ENCODE assay signal across 25 mouse cellular contexts in the genomic region with DNA sequence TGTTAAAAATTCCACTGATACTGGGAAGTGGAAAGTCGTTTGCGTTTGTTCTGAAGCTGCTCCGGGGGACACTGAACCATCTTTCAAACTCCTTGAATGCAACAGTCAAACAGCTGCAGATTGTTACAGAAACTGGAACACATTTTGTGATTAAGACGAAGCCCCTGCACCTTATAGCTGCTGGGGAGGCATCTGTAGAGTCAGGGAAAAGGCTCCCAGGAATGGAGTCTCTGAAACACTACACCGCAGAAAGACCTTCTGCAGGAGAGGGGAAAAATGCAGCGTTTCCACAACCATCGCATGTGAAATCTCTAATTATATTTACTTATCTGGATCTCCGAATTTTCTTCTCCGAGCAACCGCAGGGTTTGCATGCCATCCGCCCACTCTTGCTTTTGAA. TPM values are rescaled to one million over a fixed set of nuclear protein-coding genes. Genes with fewer than 3 reads are reported as not detected.
DNase-seq lines count a peak whose midpoint lies in the region; ATAC-seq lines count a peak whose summit lies in the region.
"Had no signal": no experiment of that assay in that cellular context is flagged by ENCODE, and none has a peak within 500 bp of the region (broad histone marks: within the 10 kb centered on the region; RNA-seq: fewer than 3 reads in every experiment).

No protein-coding gene starts in this region.

- peaks cover 16% of the 10 kb centered on the region for H3K4me1 ChIP-seq in limb, embryonic 12.5 days (replicated peaks)
- H3K4me1 ChIP-seq in limb, embryonic 10.5 days = peaks cover 7% of the 10 kb centered on the region
- no peaks in the 10 kb centered on the region for H3K4me1 ChIP-seq in embryonic facial prominence, embryonic 11.5 days (ENCODE audit: control insufficient read depth, insufficient read depth, low read length)
- H3K4me1 ChIP-seq in embryonic facial prominence, embryonic 14.5 days (ENCODE audit: control insufficient read depth, insufficient read depth, low read length) = peaks cover 18% of the 10 kb centered on the region

- H3K4me2 ChIP-seq in limb, embryonic 12.5 days = peak overlapping the region; percentile 2; the same call in 1 of the 2 replicates
- no peak overlapping the region for H3K4me2 ChIP-seq in embryonic facial prominence, embryonic 11.5 days (ENCODE audit: low read depth, low read length)
- peak overlapping the region; percentile 42 for H3K4me2 ChIP-seq in embryonic facial prominence, embryonic 14.5 days (ENCODE audit: low read depth, low read length)
- H3K4me2 ChIP-seq: heart, embryonic 13.5 days; hindbrain, embryonic 14.5 days; lung, embryonic 15.5 days had no signal

- no peaks in the 10 kb centered on the region for H3K9me3 ChIP-seq in limb, embryonic 12.5 days
- no peaks in the 10 kb centered on the region for H3K9me3 ChIP-seq in limb, embryonic 10.5 days (replicated peaks)
- H3K9me3 ChIP-seq in embryonic facial prominence, embryonic 11.5 days (replicated peaks; ENCODE audit: control insufficient read depth, low read length) = no peaks in the 10 kb centered on the region
- no peaks in the 10 kb centered on the region for H3K9me3 ChIP-seq in embryonic facial prominence, embryonic 14.5 days (ENCODE audit: control insufficient read depth, low read length)
- H3K9me3 ChIP-seq: heart, embryonic 13.5 days; lung, embryonic 15.5 days; midbrain, embryonic 10.5 days had no signal

- no peak for ATAC-seq in limb, embryonic 12.5 days (ENCODE audit: insufficient number of reproducible peaks, insufficient read depth, low FRiP score, low TSS enrichment, low read depth)
- ATAC-seq in embryonic facial prominence, embryonic 11.5 days (replicated peaks; ENCODE audit: insufficient number of reproducible peaks, low FRiP score, low TSS enrichment, low read depth) = no peak
- no peak for ATAC-seq in embryonic facial prominence, embryonic 14.5 days (ENCODE audit: low read depth)
- ATAC-seq: activated CD4-positive, CD25-positive, alpha-beta regulatory T cell, adult 4 months; forebrain, embryonic 14.5 days; midbrain, embryonic 16.5 days had no signal

- H3K27me3 ChIP-seq in limb, embryonic 12.5 days = no peaks in the 10 kb centered on the region
- H3K27me3 ChIP-seq in limb, embryonic 10.5 days (ENCODE audit: low read depth, poor library complexity, severe bottlenecking) = no peaks in the 10 kb centered on the region
- H3K27me3 ChIP-seq in embryonic facial prominence, embryonic 11.5 days (ENCODE audit: control insufficient read depth, insufficient read depth, low read length) = no peaks in the 10 kb centered on the region
- no peaks in the 10 kb centered on the region for H3K27me3 ChIP-seq in embryonic facial prominence, embryonic 14.5 days (replicated peaks; ENCODE audit: control insufficient read depth, insufficient read depth, low read length)
- H3K27me3 ChIP-seq: lung, embryonic 15.5 days had no signal

- no peak for DNase-seq in limb, embryonic 10.5 days (ENCODE audit: low spot score)
- DNase-seq in embryonic facial prominence, embryonic 11.5 days (ENCODE audit: low spot score) = peak; percentile 58
- peak; percentile 61 for DNase-seq in embryonic facial prominence, embryonic 14.5 days (ENCODE audit: low spot score)
- DNase-seq in frontal cortex, postnatal 36 days (ENCODE audit: low spot score in 2 of 2) = no peak
- DNase-seq in cerebellum, postnatal 25 days = no peak
- DNase-seq: adrenal gland, adult 2 months; adrenal gland, postnatal 36 days; cerebellum, adult 2 months; cerebellum, postnatal 14 days; gastrocnemius, postnatal 36 days; heart, adult 18-20 months; heart, postnatal 10 days; kidney, adult 18-20 months; kidney, postnatal 25 days; liver; spleen, adult 18-20 months had no signal

- whole genome bisulfite sequencing in limb, embryonic 12.5 days = 43% methylated on average over 11 of the region's 11 CpGs
- WGBS in limb, embryonic 10.5 days = 57% methylated on average over 11 of the region's 11 CpGs
- 30% methylated on average over 11 of the region's 11 CpGs for WGBS in embryonic facial prominence, embryonic 11.5 days
- 15% methylated on average over 11 of the region's 11 CpGs for WGBS in embryonic facial prominence, embryonic 14.5 days

- H3K9ac ChIP-seq in limb, embryonic 12.5 days (replicated peaks) = no peak overlapping the region
- no peak overlapping the region for H3K9ac ChIP-seq in embryonic facial prominence, embryonic 11.5 days (replicated peaks; ENCODE audit: low read length)
- H3K9ac ChIP-seq in embryonic facial prominence, embryonic 14.5 days (ENCODE audit: low read depth, low read length) = no peak overlapping the region; the same call in 1 of the 2 replicates
- H3K9ac ChIP-seq: heart, embryonic 13.5 days; hindbrain, embryonic 14.5 days; liver, embryonic 14.5 days; lung, embryonic 15.5 days had no signal

- no peaks in the 10 kb centered on the region for H3K36me3 ChIP-seq in limb, embryonic 12.5 days
- H3K36me3 ChIP-seq in limb, embryonic 10.5 days = no peaks in the 10 kb centered on the region
- H3K36me3 ChIP-seq in embryonic facial prominence, embryonic 11.5 days (replicated peaks; ENCODE audit: control insufficient read depth, insufficient read depth, low read depth, low read length) = no peaks in the 10 kb centered on the region
- H3K36me3 ChIP-seq in embryonic facial prominence, embryonic 14.5 days (ENCODE audit: control insufficient read depth, insufficient read depth, low read length) = no peaks in the 10 kb centered on the region
- H3K36me3 ChIP-seq: heart, embryonic 13.5 days; lung, embryonic 15.5 days; midbrain, embryonic 10.5 days had no signal

- 0 out of 2 replicates have a peak overlapping the region, but pooled peaks have one; percentile 2 for H3K27ac ChIP-seq in limb, embryonic 12.5 days
- no peak overlapping the region for H3K27ac ChIP-seq in limb, embryonic 10.5 days
- H3K27ac ChIP-seq in embryonic facial prominence, embryonic 11.5 days (replicated peaks; ENCODE audit: low read depth, low read length) = no peak overlapping the region
- H3K27ac ChIP-seq in embryonic facial prominence, embryonic 14.5 days (replicated peaks; ENCODE audit: low read depth, low read length) = 0 out of 2 replicates have a peak overlapping the region, but pooled peaks have one; percentile 45
- H3K27ac ChIP-seq: heart, embryonic 13.5 days; hindbrain, embryonic 14.5 days; liver, embryonic 14.5 days; lung, embryonic 15.5 days; midbrain, embryonic 10.5 days had no signal

- H3K4me3 ChIP-seq in limb, embryonic 12.5 days (replicated peaks) = no peak overlapping the region
- no peak overlapping the region for H3K4me3 ChIP-seq in limb, embryonic 10.5 days
- H3K4me3 ChIP-seq in embryonic facial prominence, embryonic 11.5 days (ENCODE audit: low read depth, low read length) = no peak overlapping the region
- peak overlapping the region; percentile 15; the same call in 1 of the 2 replicates for H3K4me3 ChIP-seq in embryonic facial prominence, embryonic 14.5 days (ENCODE audit: low read depth, low read length)
- H3K4me3 ChIP-seq: heart, embryonic 13.5 days; lung, embryonic 15.5 days; midbrain, embryonic 10.5 days had no signal

RNA-seq across cellular contexts. Expression of gene Irf2, which starts 23.1 kb away (rescaled TPM):
- 13.3 and 13.6 TPM in 2 replicates for polyA plus RNA-seq in limb, embryonic 12.5 days (2016; fragmentation: Nextera tagmentation; extraction: Ambion mirVana)
- polyA plus RNA-seq in limb, embryonic 10.5 days (2016; fragmentation: Nextera tagmentation; extraction: Ambion mirVana) = 7.7 and 8.1 TPM in 2 replicates
- 12.3 and 13.7 TPM in 2 replicates for polyA plus RNA-seq in embryonic facial prominence, embryonic 11.5 days (2014; fragmentation: Nextera tagmentation; extraction: Ambion mirVana)
- 15.3 and 15.8 TPM in 2 replicates for polyA plus RNA-seq in embryonic facial prominence, embryonic 14.5 days (2014; fragmentation: Nextera tagmentation; extraction: Ambion mirVana)

Comparison
In these comparisons a context has a peak if more than half of its experiments do, and no peak if none do; other contexts are left out.
1. H3K27ac ChIP-seq: peak in limb, embryonic 12.5 days (single experiment) and embryonic facial prominence, embryonic 14.5 days (single experiment); none in limb, embryonic 10.5 days (single experiment) and embryonic facial prominence, embryonic 11.5 days (single experiment).
2. DNase-seq: peak in embryonic facial prominence, embryonic 11.5 days (single experiment) and embryonic facial prominence, embryonic 14.5 days (single experiment); none in limb, embryonic 10.5 days (single experiment), frontal cortex, postnatal 36 days (0 of 2) and cerebellum, postnatal 25 days (0 of 2).